Mouse (Mus musculus) thymus, adult 18-20 months (tissue): ENCODE results near the gene Pkp4.

Experiments
- DNase-seq, 2 experiments: peaks; one replicate each; pipeline ENCODE4 v3.0.0; 2022; ENCODE audit warnings: mixed read lengths in 2 of 2

Gene Pkp4

GRCm38 (mm10) chr2:59184107-59185064 is 23.7 kb downstream of the Pkp4 start:
- DNase-seq = no peak

GRCm38 (mm10) chr2:59186122-59186521 is 25.5 kb downstream of the Pkp4 start:
- DNase-seq = no peak

GRCm38 (mm10) chr2:59186966-59187365 is 26.3 kb downstream of the Pkp4 start:
- no peak for DNase-seq

- no peak for DNase-seq
Measured at GRCm38 (mm10) chr2:59188306-59188705, 27.7 kb downstream of the Pkp4 start.

GRCm38 (mm10) chr2:59189661-59190185 is 29.1 kb downstream of the Pkp4 start:
- no peak for DNase-seq

GRCm38 (mm10) chr2:59190186-59190585 is 29.5 kb downstream of the Pkp4 start:
- DNase-seq = no peak

- no peak for DNase-seq
Measured at GRCm38 (mm10) chr2:59191466-59191865, 30.8 kb downstream of the Pkp4 start.

GRCm38 (mm10) chr2:59193117-59193516 is 32.5 kb downstream of the Pkp4 start:
- no peak for DNase-seq

- DNase-seq = no peak
Measured at GRCm38 (mm10) chr2:59197156-59197555, 36.5 kb downstream of the Pkp4 start.

- no peak for DNase-seq
Measured at GRCm38 (mm10) chr2:59199476-59199976, 38.9 kb downstream of the Pkp4 start.

GRCm38 (mm10) chr2:59200511-59200910 is 39.9 kb downstream of the Pkp4 start:
- no peak for DNase-seq

- DNase-seq = no peak
Measured at GRCm38 (mm10) chr2:59202930-59203329, 42.3 kb downstream of the Pkp4 start.

- no peak for DNase-seq
Measured at GRCm38 (mm10) chr2:59203627-59204425, 43.2 kb downstream of the Pkp4 start.

GRCm38 (mm10) chr2:59205092-59205491 is 44.4 kb downstream of the Pkp4 start:
- no peak for DNase-seq

GRCm38 (mm10) chr2:59206190-59206589 is 45.5 kb downstream of the Pkp4 start:
- DNase-seq = no peak

- DNase-seq = no peak
Measured at GRCm38 (mm10) chr2:59207240-59207639, 46.6 kb downstream of the Pkp4 start.

- DNase-seq = no peak
Measured at GRCm38 (mm10) chr2:59207725-59208124, 47.1 kb downstream of the Pkp4 start.

- DNase-seq = no peak
Measured at GRCm38 (mm10) chr2:59208276-59208675, 47.6 kb downstream of the Pkp4 start.

- no peak for DNase-seq
Measured at GRCm38 (mm10) chr2:59211051-59211450, 50.4 kb downstream of the Pkp4 start.

- no peak for DNase-seq
Measured at GRCm38 (mm10) chr2:59212430-59212829, 51.8 kb downstream of the Pkp4 start.

- no peak for DNase-seq
Measured at GRCm38 (mm10) chr2:59212846-59213245, 52.2 kb downstream of the Pkp4 start.

- DNase-seq = no peak
Measured at GRCm38 (mm10) chr2:59217931-59218330, 57.3 kb downstream of the Pkp4 start.
